Mouse (Mus musculus): ENCODE results near the gene Galns.

GRCm38 (mm10) chr8:122652643-122653042 is 41.4 kb upstream of the Galns start:
- TF ChIP-seq POLR2A (IDR thresholded peaks at IDR 0.05; ENCODE audit: borderline replicate concordance, control insufficient read depth, low read depth, low read length) (no peak), CTCF (IDR thresholded peaks at IDR 0.05; ENCODE audit: control insufficient read depth, insufficient read depth, low read length) (no peak)
